Mouse (Mus musculus) kidney, embryonic 14.5 days (tissue): ENCODE results near the gene Zfp184. TPM values are rescaled to one million over a fixed set of nuclear protein-coding genes. Genes with fewer than 3 reads are reported as not detected.

Source experiments
- ATAC-seq: fragments of 200-750 bp; cut with Nextera tagmentation; 2 replicates; pipeline ENCODE4 v1.8.0; 2017; ENCODE audit warnings: moderate number of reproducible peaks, mild to moderate bottlenecking, moderate TSS enrichment, moderate library complexity; ENCODE audit not compliant: low FRiP score, low TSS enrichment
- H3K27ac ChIP-seq: fragments of 300-500 bp; sonication (generic); 2 replicates; pipeline ENCODE4 v1.5.1; 2014; ENCODE audit warnings: low read depth, mild to moderate bottlenecking, low read length, moderate library complexity, mixed read lengths
- H3K27me3 ChIP-seq: fragments of 300-500 bp; sonication (generic); 2 replicates; pipeline ENCODE4 v1.6.1; 2014; ENCODE audit warnings: mild to moderate bottlenecking, low read length; ENCODE audit not compliant: control insufficient read depth, insufficient read depth
- H3K36me3 ChIP-seq: fragments of 300-500 bp; sonication (generic); 2 replicates; pipeline ENCODE4 v1.6.1; 2014; ENCODE audit warnings: low read length, mixed read lengths; ENCODE audit not compliant: control insufficient read depth, insufficient read depth
- H3K4me1 ChIP-seq: fragments of 300-500 bp; sonication (generic); 2 replicates; pipeline ENCODE4 v1.6.1; 2014; ENCODE audit warnings: low read length, mixed read lengths; ENCODE audit not compliant: control insufficient read depth, insufficient read depth
- H3K4me2 ChIP-seq: fragments of 300-500 bp; sonication (generic); replicated peaks from 2 replicates; pipeline ENCODE4 v1.6.1; 2014; ENCODE audit warnings: low read depth, mild to moderate bottlenecking, low read length
- H3K4me3 ChIP-seq: fragments of 300-500 bp; sonication (generic); 2 replicates; pipeline ENCODE4 v1.5.1; 2014; ENCODE audit warnings: mild to moderate bottlenecking, low read length
- H3K9ac ChIP-seq: fragments of 300-500 bp; sonication (generic); 2 replicates; pipeline ENCODE4 v1.6.1; 2014; ENCODE audit warnings: low read depth, mild to moderate bottlenecking, low read length, moderate library complexity
- H3K9me3 ChIP-seq: fragments of 300-500 bp; sonication (generic); 2 replicates; pipeline ENCODE4 v1.6.1; 2016; ENCODE audit warnings: low read length; ENCODE audit not compliant: control insufficient read depth
- WGBS: fragments of 180-500 bp; shearing (Covaris S2); extraction: QIAGEN DNeasy Blood & Tissue Kit; methylation state at CpG from one replicate; pipeline ENCODE4 v1.1.7; 2014; 5-methylcytosine and 5-hydroxymethylcytosine counted together
- polyA plus RNA-seq: library from polyadenylated mRNA; unstranded; fragments of >200 nt; fragmentation: Nextera tagmentation; extraction: Ambion mirVana; gene quantifications from 2 replicates; pipeline ENCODE4 v1.2.1, GENCODE M21; 2014

The Zfp184 gene
- polyA plus RNA-seq, 1 experiment from 2014 or later: 17.9 TPM

- WGBS: 20% methylated on average over 3 of the region's 3 CpGs
- Histone ChIP-seq H3K4me2 (no peak overlapping the region), H3K36me3 (no peaks in the 10 kb centered on the region), H3K27me3 (peaks cover 84% of the 10 kb centered on the region), H3K9ac (no peak overlapping the region), H3K9me3 (no peaks in the 10 kb centered on the region), H3K4me3 (no peak overlapping the region), H3K4me1 (no peaks in the 10 kb centered on the region), H3K27ac (no peak overlapping the region)
- ATAC-seq: no peak
These were observed 53.5 kb downstream of the Zfp184 start for GRCm38 (mm10) chr13:21998412-21998811.

GRCm38 (mm10) chr13:21999147-21999546, 54.3 kb downstream of the Zfp184 start:
- H3K4me2 ChIP-seq: no peak overlapping the region
- no peaks in the 10 kb centered on the region for H3K9me3 ChIP-seq
- peaks cover 92% of the 10 kb centered on the region for H3K27me3 ChIP-seq
- ATAC-seq: no peak
- no peak overlapping the region for H3K4me3 ChIP-seq
- no peak overlapping the region for H3K27ac ChIP-seq
- no peaks in the 10 kb centered on the region for H3K4me1 ChIP-seq
- no peaks in the 10 kb centered on the region for H3K36me3 ChIP-seq
- 44% methylated on average over 4 of the region's 4 CpGs for WGBS
- H3K9ac ChIP-seq: no peak overlapping the region

- H3K27ac ChIP-seq: no peak overlapping the region
- no peaks in the 10 kb centered on the region for H3K9me3 ChIP-seq
- no peak overlapping the region for H3K9ac ChIP-seq
- no peak overlapping the region for H3K4me3 ChIP-seq
- WGBS: 55% methylated on average over 2 of the region's 2 CpGs
- ATAC-seq: no peak
- peaks cover 96% of the 10 kb centered on the region for H3K27me3 ChIP-seq
- H3K4me1 ChIP-seq: peaks cover 1% of the 10 kb centered on the region; the same call in 1 of the 2 replicates
- H3K4me2 ChIP-seq: no peak overlapping the region
- no peaks in the 10 kb centered on the region for H3K36me3 ChIP-seq
These were observed 56.5 kb downstream of the Zfp184 start for GRCm38 (mm10) chr13:22001346-22001745.

- 15% methylated on average over 5 of the region's 5 CpGs for WGBS
These were observed 56.9 kb downstream of the Zfp184 start for GRCm38 (mm10) chr13:22001823-22002222.

GRCm38 (mm10) chr13:22005605-22006333, 60.9 kb downstream of the Zfp184 start:
- Histone ChIP-seq H3K36me3 (no peaks in the 10 kb centered on the region), H3K9me3 (no peaks in the 10 kb centered on the region), H3K27me3 (peaks cover 97% of the 10 kb centered on the region), H3K4me1 (peaks cover 8% of the 10 kb centered on the region), H3K4me2 (peak overlapping the region; percentile 94), H3K9ac (peak overlapping the region; percentile 28; the same call in 1 of the 2 replicates), H3K27ac (no peak overlapping the region), H3K4me3 (peak overlapping the region; percentile 60)
- ATAC-seq: peak; percentile 90
- under 1% methylated on average over 45 of the region's 45 CpGs for WGBS

More at GRCm38 (mm10) chr13:22001823-22002222, 56.9 kb downstream of the Zfp184 start:
- no peak for ATAC-seq
- Histone ChIP-seq H3K9ac (no peak overlapping the region), H3K4me3 (no peak overlapping the region), H3K27ac (no peak overlapping the region), H3K27me3 (peaks cover 96% of the 10 kb centered on the region), H3K36me3 (no peaks in the 10 kb centered on the region), H3K4me2 (no peak overlapping the region), H3K4me1 (peaks cover 6% of the 10 kb centered on the region), H3K9me3 (no peaks in the 10 kb centered on the region)

GRCm38 (mm10) chr13:22006334-22007120, 61.6 kb downstream of the Zfp184 start:
- Histone ChIP-seq H3K27me3 (peaks cover 94% of the 10 kb centered on the region), H3K9me3 (no peaks in the 10 kb centered on the region), H3K4me3 (peak overlapping the region; percentile 60), H3K36me3 (no peaks in the 10 kb centered on the region), H3K4me2 (peak overlapping the region; percentile 94), H3K27ac (no peak overlapping the region), H3K9ac (0 out of 2 replicates have a peak overlapping the region, but pooled peaks have one; percentile 28), H3K4me1 (peaks cover 8% of the 10 kb centered on the region)
- peak; percentile 90 for ATAC-seq
- WGBS: under 1% methylated on average over 38 of the region's 38 CpGs

- no peaks in the 10 kb centered on the region for H3K36me3 ChIP-seq
- peak overlapping the region; percentile 60 for H3K4me3 ChIP-seq
- H3K9ac ChIP-seq: 0 out of 2 replicates have a peak overlapping the region, but pooled peaks have one; percentile 28
- peaks cover 8% of the 10 kb centered on the region for H3K4me1 ChIP-seq
- ATAC-seq: no peak
- peaks cover 92% of the 10 kb centered on the region for H3K27me3 ChIP-seq
- 3% methylated on average over 18 of the region's 18 CpGs for WGBS
- H3K9me3 ChIP-seq: no peaks in the 10 kb centered on the region
- H3K4me2 ChIP-seq: peak overlapping the region; percentile 94
- no peak overlapping the region for H3K27ac ChIP-seq
These were observed 62.2 kb downstream of the Zfp184 start for GRCm38 (mm10) chr13:22007121-22007510.

- H3K4me2 ChIP-seq: no peak overlapping the region
- H3K27ac ChIP-seq: no peak overlapping the region
- no peaks in the 10 kb centered on the region for H3K36me3 ChIP-seq
- peaks cover 8% of the 10 kb centered on the region for H3K4me1 ChIP-seq
- 47% methylated on average over 7 of the region's 7 CpGs for WGBS
- ATAC-seq: no peak
- H3K9me3 ChIP-seq: no peaks in the 10 kb centered on the region
- H3K4me3 ChIP-seq: no peak overlapping the region
- H3K9ac ChIP-seq: no peak overlapping the region
- H3K27me3 ChIP-seq: peaks cover 92% of the 10 kb centered on the region
These were observed 63.0 kb downstream of the Zfp184 start for GRCm38 (mm10) chr13:22007872-22008271.

- Histone ChIP-seq H3K27ac (no peak overlapping the region), H3K9ac (no peak overlapping the region), H3K4me2 (no peak overlapping the region), H3K4me1 (peaks cover 8% of the 10 kb centered on the region), H3K9me3 (no peaks in the 10 kb centered on the region), H3K4me3 (no peak overlapping the region), H3K27me3 (peaks cover 88% of the 10 kb centered on the region), H3K36me3 (no peaks in the 10 kb centered on the region)
- 73% methylated on average over 3 of the region's 3 CpGs for WGBS
- ATAC-seq: no peak
These were observed 63.8 kb downstream of the Zfp184 start for GRCm38 (mm10) chr13:22008707-22009106.
